Mouse (Mus musculus): ENCODE measurements around the gene Rbbp5. TPM values are rescaled to one million over a fixed set of nuclear protein-coding genes. Genes with fewer than 3 reads are reported as not detected.
"Not testable (repeated sequence)": the region's sequence is repeated elsewhere in the genome, so short reads cannot be mapped to it uniquely, and the experiment has no call there.

Gene Rbbp5
- polyA plus RNA-seq, 1 experiment, result 68.1 TPM

GRCm38 (mm10) chr1:132437389-132437788 lies 39.8 kb upstream of the Rbbp5 start:
- no peak overlapping the region for H3K27ac ChIP-seq (ENCODE audit: insufficient read depth, low read length)
- no peaks in the 10 kb centered on the region for H3K27me3 ChIP-seq (ENCODE audit: control insufficient read depth, insufficient read depth, low read length)
- TF ChIP-seq POLR2A (IDR thresholded peaks at IDR 0.05; ENCODE audit: borderline replicate concordance, insufficient read depth, low read length), result no peak
- no peak for TF ChIP-seq CTCF (IDR thresholded peaks at IDR 0.05; ENCODE audit: borderline replicate concordance, insufficient read depth, low read depth, low read length)
- DNase-seq, result no peak
- WGBS, result 86% methylated on average over 5 of the region's 5 CpGs
- peaks cover 11% of the 10 kb centered on the region for H3K4me1 ChIP-seq (ENCODE audit: control insufficient read depth, insufficient read depth, low read length)
- no peak overlapping the region for H3K4me3 ChIP-seq (replicated peaks; ENCODE audit: insufficient read depth, low read depth, low read length)

- Histone ChIP-seq H3K27me3 (ENCODE audit: control insufficient read depth, insufficient read depth, low read length) (no peaks in the 10 kb centered on the region; the same call in 1 of the 2 replicates), H3K27ac (ENCODE audit: insufficient read depth, low read length) (no peak overlapping the region), H3K4me3 (replicated peaks; ENCODE audit: insufficient read depth, low read depth, low read length) (no peak overlapping the region), H3K4me1 (ENCODE audit: control insufficient read depth, insufficient read depth, low read length) (no peaks in the 10 kb centered on the region)
- 70% methylated on average over 1 of the region's 1 CpGs for WGBS
- TF ChIP-seq CTCF (IDR thresholded peaks at IDR 0.05; ENCODE audit: borderline replicate concordance, insufficient read depth, low read depth, low read length), result no peak
- TF ChIP-seq POLR2A (IDR thresholded peaks at IDR 0.05; ENCODE audit: borderline replicate concordance, insufficient read depth, low read length), result no peak
- DNase-seq, result no peak
Observed at GRCm38 (mm10) chr1:132440896-132441435, 36.2 kb upstream of the Rbbp5 start.

- no peak overlapping the region for H3K4me3 ChIP-seq (replicated peaks; ENCODE audit: insufficient read depth, low read depth, low read length)
- no peak overlapping the region for H3K27ac ChIP-seq (ENCODE audit: insufficient read depth, low read length)
- WGBS, result 79% methylated on average over 7 of the region's 7 CpGs
- TF ChIP-seq CTCF (IDR thresholded peaks at IDR 0.05; ENCODE audit: borderline replicate concordance, insufficient read depth, low read depth, low read length) (no peak), POLR2A (IDR thresholded peaks at IDR 0.05; ENCODE audit: borderline replicate concordance, insufficient read depth, low read length) (no peak)
- H3K27me3 ChIP-seq (ENCODE audit: control insufficient read depth, insufficient read depth, low read length), result no peaks in the 10 kb centered on the region
- DNase-seq, result no peak
- H3K4me1 ChIP-seq (ENCODE audit: control insufficient read depth, insufficient read depth, low read length), result no peaks in the 10 kb centered on the region; the same call in 1 of the 2 replicates
Observed at GRCm38 (mm10) chr1:132449742-132450141, 27.4 kb upstream of the Rbbp5 start.

GRCm38 (mm10) chr1:132464651-132465050 lies 12.5 kb upstream of the Rbbp5 start:
- no peak overlapping the region for H3K4me3 ChIP-seq (replicated peaks; ENCODE audit: insufficient read depth, low read depth, low read length)
- no peaks in the 10 kb centered on the region for H3K4me1 ChIP-seq (ENCODE audit: control insufficient read depth, insufficient read depth, low read length)
- TF ChIP-seq CTCF (IDR thresholded peaks at IDR 0.05; ENCODE audit: borderline replicate concordance, insufficient read depth, low read depth, low read length), result no peak
- TF ChIP-seq POLR2A (IDR thresholded peaks at IDR 0.05; ENCODE audit: borderline replicate concordance, insufficient read depth, low read length), result no peak
- H3K27me3 ChIP-seq (ENCODE audit: control insufficient read depth, insufficient read depth, low read length), result no peaks in the 10 kb centered on the region
- DNase-seq, result no peak
- WGBS, result 79% methylated on average over 5 of the region's 5 CpGs
- no peak overlapping the region for H3K27ac ChIP-seq (ENCODE audit: insufficient read depth, low read length)

GRCm38 (mm10) chr1:132468926-132469325 lies 8.2 kb upstream of the Rbbp5 start:
- no peak for DNase-seq
- Histone ChIP-seq H3K27ac (ENCODE audit: insufficient read depth, low read length) (no peak overlapping the region), H3K4me1 (ENCODE audit: control insufficient read depth, insufficient read depth, low read length) (no peaks in the 10 kb centered on the region), H3K4me3 (replicated peaks; ENCODE audit: insufficient read depth, low read depth, low read length) (no peak overlapping the region), H3K27me3 (ENCODE audit: control insufficient read depth, insufficient read depth, low read length) (no peaks in the 10 kb centered on the region)
- TF ChIP-seq CTCF (IDR thresholded peaks at IDR 0.05; ENCODE audit: borderline replicate concordance, insufficient read depth, low read depth, low read length) (no peak), POLR2A (IDR thresholded peaks at IDR 0.05; ENCODE audit: borderline replicate concordance, insufficient read depth, low read length) (no peak)

GRCm38 (mm10) chr1:132469519-132469918 lies 7.6 kb upstream of the Rbbp5 start:
- no peak overlapping the region for H3K27ac ChIP-seq (ENCODE audit: insufficient read depth, low read length)
- H3K27me3 ChIP-seq (ENCODE audit: control insufficient read depth, insufficient read depth, low read length), result no peaks in the 10 kb centered on the region
- no peak overlapping the region for H3K4me3 ChIP-seq (replicated peaks; ENCODE audit: insufficient read depth, low read depth, low read length)
- no peak for DNase-seq
- TF ChIP-seq POLR2A (IDR thresholded peaks at IDR 0.05; ENCODE audit: borderline replicate concordance, insufficient read depth, low read length), result no peak
- TF ChIP-seq CTCF (IDR thresholded peaks at IDR 0.05; ENCODE audit: borderline replicate concordance, insufficient read depth, low read depth, low read length), result no peak
- 92% methylated on average over 7 of the region's 7 CpGs for WGBS
- no peaks in the 10 kb centered on the region for H3K4me1 ChIP-seq (ENCODE audit: control insufficient read depth, insufficient read depth, low read length)

- WGBS, result 91% methylated on average over 1 of the region's 1 CpGs
- DNase-seq; H3K27me3 ChIP-seq (ENCODE audit: control insufficient read depth, insufficient read depth, low read length); H3K4me3 ChIP-seq (replicated peaks; ENCODE audit: insufficient read depth, low read depth, low read length); H3K4me1 ChIP-seq (ENCODE audit: control insufficient read depth, insufficient read depth, low read length); H3K27ac ChIP-seq (ENCODE audit: insufficient read depth, low read length): not testable (repeated sequence)
Observed at GRCm38 (mm10) chr1:132470031-132470430, 7.1 kb upstream of the Rbbp5 start.

- no peak overlapping the region for H3K4me3 ChIP-seq (replicated peaks; ENCODE audit: insufficient read depth, low read depth, low read length)
- no peak overlapping the region for H3K27ac ChIP-seq (ENCODE audit: insufficient read depth, low read length)
- 85% methylated on average over 2 of the region's 2 CpGs for WGBS
- DNase-seq, result no peak
- H3K27me3 ChIP-seq (ENCODE audit: control insufficient read depth, insufficient read depth, low read length), result no peaks in the 10 kb centered on the region
- TF ChIP-seq POLR2A (IDR thresholded peaks at IDR 0.05; ENCODE audit: borderline replicate concordance, insufficient read depth, low read length) (no peak), CTCF (IDR thresholded peaks at IDR 0.05; ENCODE audit: borderline replicate concordance, insufficient read depth, low read depth, low read length) (no peak)
- no peaks in the 10 kb centered on the region; the same call in 1 of the 2 replicates for H3K4me1 ChIP-seq (ENCODE audit: control insufficient read depth, insufficient read depth, low read length)
Observed at GRCm38 (mm10) chr1:132471032-132471431, 6.1 kb upstream of the Rbbp5 start.
